Mouse (Mus musculus): ENCODE results near the gene Clec1b. TPM values are rescaled to one million over a fixed set of nuclear protein-coding genes. Genes with fewer than 3 reads are reported as not detected.
A peak's percentile ranks its signal among the peaks of the same experiment; 100 is the strongest.

Clec1b gene
- total RNA-seq, 2 experiments from 2014 or later: 4.3 TPM; not detected in 1

DNA sequence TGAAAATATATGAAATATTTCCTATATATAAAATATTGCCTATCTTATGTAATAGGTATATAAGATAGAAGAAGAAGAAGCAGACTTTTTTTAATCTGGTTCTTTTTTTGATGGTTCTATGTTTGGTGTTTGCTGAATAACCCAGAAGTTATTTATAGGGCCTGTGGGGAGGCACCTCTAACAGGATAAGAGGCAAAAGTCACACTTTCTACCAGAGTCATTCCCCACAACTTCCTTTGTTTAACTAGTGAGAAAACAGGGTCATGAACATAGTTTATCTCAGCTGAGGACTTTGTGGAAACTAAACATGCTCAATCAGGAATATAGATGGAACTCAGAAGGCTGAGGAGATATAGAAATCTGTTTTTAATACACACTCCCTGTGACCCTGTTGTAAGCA is 8.9 kb downstream of the Clec1b start:
- no peak for ATAC-seq (replicated peaks; ENCODE audit: low FRiP score, poor library complexity, severe bottlenecking)

DNA sequence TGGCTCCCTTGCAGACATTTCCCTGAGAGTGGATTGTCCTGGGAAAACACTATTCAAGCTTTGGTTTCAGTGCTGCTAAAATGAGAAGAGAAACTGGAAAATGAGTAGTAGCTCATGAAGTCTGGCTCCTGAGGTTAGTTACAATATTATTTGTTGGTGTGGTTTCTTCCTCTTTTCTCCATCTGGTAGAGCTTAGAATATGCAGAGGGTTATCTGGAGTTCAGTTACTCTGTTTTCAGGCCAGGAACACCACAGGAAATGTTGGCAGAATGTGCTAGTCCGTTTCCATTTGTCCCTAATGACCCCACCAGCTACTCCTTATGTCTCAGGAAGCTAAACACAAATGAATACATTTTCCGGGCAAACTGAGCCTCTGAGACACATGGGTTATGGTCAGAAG is 10.2 kb downstream of the Clec1b start:
- ATAC-seq (replicated peaks; ENCODE audit: low FRiP score, poor library complexity, severe bottlenecking): no peak

DNA sequence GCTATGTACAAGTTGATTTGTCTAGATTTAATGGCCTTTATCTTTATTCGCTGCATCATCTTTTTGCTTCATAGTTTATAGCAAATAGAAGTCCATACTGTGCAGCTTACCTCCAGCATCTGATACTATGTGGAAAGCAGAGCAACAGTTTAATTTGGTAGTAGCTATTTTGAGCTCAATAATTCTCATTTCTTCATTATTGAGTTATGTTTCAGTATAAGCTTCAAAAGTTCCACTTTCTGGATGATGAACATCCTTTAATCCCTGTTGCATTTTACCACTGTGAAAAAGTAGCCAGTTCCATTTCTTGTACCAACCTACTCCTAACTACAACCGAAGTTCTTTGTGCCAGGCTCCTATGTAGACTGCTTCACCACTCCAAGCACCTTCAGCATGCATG is 11.5 kb downstream of the Clec1b start, which contains the start of gene Clec9a:
Gene Clec9a (plus strand): TSS at position 301 of the 400 bp plus-strand sequence.
- no peak for ATAC-seq (replicated peaks; ENCODE audit: low FRiP score, poor library complexity, severe bottlenecking)

DNA sequence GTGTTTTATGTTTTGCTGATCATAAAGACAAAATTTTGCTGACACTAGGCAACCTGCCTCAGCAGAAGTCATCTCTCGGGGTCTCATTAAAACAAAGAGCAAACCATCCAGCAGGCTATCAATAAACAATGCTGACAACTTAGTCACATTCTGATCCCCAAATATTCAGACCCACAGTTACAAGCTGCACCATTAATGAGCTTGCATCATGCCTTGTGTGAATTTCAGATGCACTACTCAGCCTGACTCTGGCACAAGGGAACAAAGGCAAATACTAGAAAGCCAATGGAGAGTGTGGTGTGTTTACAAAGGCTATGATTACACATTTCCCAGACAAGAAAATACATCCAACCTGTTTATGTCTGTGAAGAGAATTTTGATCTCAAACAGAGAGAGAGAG is 17.1 kb downstream of the Clec1b start:
- ATAC-seq (replicated peaks; ENCODE audit: low FRiP score, poor library complexity, severe bottlenecking): no peak

DNA sequence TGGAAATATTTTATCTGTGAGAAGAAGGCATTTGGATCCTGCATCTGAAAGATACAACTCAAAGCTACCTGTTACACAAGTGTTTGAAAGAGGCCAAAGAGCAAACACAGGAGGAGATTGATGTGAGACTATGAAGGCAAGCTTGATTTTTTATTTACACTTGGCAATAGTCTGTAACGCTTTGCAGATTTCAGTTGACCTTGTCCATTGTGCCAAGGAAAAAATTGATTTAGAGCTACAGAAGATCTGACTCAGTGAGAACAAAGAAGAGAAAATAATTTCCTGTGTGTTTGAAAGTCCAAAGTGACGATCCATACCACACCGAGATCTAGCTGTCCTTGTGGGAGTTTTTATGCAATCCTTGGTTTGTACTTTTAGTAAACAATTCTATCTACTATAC is 25.2 kb downstream of the Clec1b start:
- no peak for ATAC-seq (replicated peaks; ENCODE audit: low FRiP score, poor library complexity, severe bottlenecking)

DNA sequence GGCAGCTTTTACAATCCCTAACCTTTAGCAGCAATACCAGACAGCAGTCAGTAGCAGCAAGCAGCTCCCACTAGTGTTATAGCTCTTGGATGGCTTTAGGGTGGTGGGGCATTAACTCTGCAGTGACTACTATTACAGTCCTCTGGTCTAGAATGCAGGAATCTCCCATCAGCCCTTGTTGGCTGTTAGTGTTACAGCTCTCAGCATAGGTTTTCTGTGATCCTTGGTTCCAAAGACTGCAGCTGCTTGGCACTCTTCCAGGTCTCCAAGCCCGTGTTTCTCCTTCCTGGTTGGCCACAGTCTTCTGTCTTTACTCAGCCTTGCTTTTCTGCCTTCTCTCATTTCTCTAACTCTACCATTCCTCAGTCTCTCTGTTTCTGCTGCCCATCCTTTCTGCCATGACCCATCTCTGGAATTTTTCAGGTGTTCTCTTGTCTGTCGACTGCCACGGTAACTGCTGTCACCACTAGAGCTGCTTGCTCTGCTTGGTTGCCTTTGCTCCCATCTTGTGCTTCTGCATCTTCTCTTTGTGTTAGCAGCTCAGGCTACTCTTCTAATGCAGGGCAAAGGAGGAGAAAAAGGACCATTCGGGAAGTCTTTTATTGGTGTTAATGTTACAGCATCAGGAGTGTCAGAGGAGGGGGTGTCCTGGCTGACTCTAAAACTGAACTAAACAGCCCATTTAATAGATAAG is 26.1 kb downstream of the Clec1b start:
- no peak for ATAC-seq (replicated peaks; ENCODE audit: low FRiP score, poor library complexity, severe bottlenecking)

DNA sequence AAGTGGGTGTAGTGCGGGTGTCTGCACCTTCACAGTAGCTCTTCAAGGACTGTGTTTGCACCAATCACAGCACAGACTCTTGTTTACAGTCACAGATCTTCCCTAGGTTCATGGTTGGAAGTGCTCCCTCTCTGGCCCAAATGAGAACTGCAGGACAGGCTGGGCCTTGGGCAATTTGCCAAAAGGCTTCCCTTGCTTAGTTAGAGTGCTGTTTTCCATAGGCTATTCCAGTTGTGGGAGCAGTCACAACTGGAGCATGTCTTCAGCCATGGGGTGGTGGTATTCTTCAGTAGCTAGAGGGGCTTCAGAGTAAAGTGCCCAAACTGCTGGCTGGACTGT is 26.6 kb downstream of the Clec1b start:
- ATAC-seq (replicated peaks; ENCODE audit: low FRiP score, poor library complexity, severe bottlenecking): peak; percentile 77

DNA sequence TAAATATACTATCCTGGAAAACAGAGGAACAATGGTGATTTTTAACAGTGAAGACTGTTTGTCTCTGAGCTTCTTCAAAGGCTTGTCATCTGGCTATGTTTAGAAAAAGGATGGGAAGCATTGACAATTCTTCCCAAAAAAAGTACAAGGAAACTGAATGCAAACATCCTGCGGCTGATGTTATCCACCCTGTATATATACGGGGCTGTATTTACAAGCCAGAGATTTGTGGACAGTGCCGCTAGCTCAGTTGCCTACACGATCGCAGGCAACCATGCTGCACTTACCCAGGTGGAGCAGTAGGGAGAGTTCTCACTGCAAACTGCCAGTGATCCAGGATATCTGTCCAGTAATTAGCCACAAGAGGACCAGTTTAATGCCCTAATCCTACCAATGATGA is 28.1 kb downstream of the Clec1b start:
- no peak for ATAC-seq (replicated peaks; ENCODE audit: low FRiP score, poor library complexity, severe bottlenecking)

DNA sequence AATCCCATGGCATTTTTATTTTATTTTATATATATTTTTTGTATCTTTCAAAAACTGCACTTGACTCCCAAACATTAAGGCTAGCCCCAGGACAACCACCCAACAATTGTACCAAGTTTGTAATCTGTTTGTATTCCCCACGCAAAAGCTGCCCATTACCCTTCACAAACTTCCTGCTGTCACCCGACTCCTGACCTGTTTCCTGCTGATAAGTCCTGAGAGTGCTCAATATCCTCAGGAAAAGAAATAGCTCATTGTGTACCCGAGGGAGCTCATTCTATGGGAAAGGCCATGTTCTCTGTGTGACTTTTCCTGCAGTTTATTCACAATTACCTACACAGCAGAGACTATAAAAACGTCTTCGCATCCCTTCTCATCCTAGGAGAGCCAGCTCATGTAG is 28.7 kb downstream of the Clec1b start:
- ATAC-seq (replicated peaks; ENCODE audit: low FRiP score, poor library complexity, severe bottlenecking): no peak

DNA sequence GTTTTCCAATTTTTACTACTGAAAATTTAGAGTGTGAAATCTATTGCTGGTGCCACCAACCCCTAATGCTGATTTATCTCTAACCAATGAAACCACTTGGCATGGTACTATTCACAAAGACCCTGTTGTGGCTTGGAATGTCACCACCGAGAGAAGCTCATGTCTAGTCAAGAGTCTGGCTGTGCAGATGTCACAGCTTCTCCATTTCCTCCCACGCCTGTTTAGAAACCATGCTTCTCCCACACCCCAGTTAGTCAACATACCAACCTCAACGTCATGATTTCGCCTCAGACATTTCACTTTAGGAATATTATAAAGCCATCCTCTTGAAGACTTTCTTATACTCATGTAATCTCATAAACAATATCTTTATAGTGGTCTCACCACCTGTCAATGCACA is 30.2 kb downstream of the Clec1b start:
- no peak for ATAC-seq (replicated peaks; ENCODE audit: low FRiP score, poor library complexity, severe bottlenecking)

DNA sequence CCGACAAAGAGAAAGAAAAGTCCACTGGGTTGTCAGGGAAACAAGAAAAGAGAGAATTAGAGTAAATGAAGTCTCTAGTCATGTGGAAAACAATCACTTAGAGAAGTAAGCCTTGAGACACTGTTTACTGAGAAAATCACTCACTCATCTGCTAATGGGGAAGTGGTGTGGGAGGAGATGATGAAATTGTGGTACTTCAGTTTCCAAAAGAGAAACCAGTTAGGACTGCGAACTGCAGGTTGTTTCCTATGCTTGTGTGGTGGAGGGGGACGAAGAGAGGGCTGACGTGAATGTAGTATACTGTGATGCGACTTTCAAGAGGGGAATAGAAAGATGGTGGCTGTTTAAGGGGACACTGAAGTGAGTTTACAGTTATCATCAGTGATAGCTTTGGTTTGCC is 37.1 kb downstream of the Clec1b start:
- ATAC-seq (replicated peaks; ENCODE audit: low FRiP score, poor library complexity, severe bottlenecking): no peak

DNA sequence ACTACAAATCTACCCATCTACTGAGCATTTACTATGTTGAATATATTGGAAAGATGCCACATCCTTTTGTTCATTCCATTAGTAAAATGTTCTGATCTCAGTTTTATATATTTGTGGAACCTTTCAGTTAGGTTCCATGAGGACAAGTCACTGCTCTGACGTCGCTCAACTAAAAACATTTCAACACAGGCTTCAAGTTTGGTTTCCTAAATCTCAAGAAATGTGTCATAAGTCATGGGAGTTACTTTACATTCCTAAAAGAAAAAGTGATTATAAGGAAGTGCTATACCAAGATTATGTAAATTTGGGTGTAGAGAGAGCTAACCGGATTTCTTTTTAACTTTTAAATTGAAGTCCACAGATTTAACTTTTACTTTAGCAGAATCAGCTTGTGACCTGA is 38.9 kb downstream of the Clec1b start:
- ATAC-seq (replicated peaks; ENCODE audit: low FRiP score, poor library complexity, severe bottlenecking): no peak

DNA sequence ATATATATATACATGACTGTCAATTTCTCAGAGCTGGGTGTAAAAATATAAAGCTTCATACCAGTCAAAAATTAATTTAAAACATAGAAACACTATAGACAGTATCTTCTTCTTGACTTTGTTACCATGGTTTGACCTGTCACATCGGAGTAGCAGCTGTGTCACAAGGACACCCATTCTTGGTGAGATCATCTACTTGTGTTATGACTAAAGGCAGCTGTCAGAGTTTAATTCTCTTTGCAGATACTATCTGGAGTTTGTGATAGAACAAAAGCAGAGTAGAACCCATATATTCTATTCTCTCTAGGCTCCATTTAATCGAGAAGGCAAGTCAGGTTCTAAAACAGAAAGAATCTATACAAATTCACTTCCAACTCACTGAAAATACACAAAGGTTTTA is 40.9 kb downstream of the Clec1b start:
- ATAC-seq (replicated peaks; ENCODE audit: low FRiP score, poor library complexity, severe bottlenecking): no peak

DNA sequence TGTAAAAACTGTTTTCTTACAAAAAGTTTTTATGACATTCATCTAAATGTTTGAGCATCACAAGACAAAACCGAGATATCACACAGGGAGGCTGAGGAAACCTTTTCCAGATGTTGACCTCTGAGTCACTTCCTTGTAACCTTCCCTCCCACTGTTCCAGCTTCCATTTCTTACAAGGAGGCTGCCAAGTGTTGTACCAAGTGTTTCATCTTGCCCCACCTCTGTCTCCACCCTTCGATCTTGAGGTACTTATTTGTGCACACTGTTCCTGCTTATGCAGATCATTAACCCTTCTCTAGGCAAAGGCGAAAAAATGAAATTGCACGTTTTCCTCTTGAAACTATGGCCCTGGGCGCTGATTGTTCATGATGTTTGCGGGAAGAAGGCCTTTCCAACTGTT is 52.6 kb downstream of the Clec1b start:
- ATAC-seq (replicated peaks; ENCODE audit: low FRiP score, poor library complexity, severe bottlenecking): no peak

DNA sequence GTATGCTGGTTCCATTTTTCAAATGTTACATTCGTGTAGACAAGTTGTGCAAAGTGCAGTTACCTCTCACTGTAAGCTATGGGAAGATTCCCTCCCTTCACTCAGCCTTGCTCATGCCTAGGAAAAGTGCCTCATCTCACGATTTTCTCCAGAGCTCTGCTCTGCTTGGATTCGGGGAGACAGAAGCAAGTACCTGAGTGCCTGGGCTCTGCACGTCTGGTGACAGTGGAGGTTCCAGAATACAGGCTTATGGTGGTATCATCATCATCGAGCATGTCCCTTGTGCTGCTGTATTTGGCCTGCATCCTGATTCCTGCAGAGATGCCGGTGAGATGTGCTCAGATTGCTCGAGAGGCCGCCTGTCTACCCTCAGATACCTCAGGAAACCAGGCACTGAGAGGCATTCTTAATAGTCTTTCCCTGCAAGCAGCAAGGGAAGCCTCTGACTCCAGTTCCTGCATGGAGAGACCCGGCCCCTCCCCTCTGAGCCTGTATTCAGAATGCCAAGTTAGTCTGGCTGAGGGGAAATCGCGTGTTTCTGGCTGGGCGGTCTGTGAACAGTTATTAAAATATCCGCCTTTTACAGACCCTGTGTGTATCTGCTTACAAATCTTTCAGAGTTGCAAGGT is 54.4 kb downstream of the Clec1b start, which contains the start of gene Clec1a:
Gene Clec1a (minus strand): TSS at position 590 of the 629 bp plus-strand sequence.
- ATAC-seq (replicated peaks; ENCODE audit: low FRiP score, poor library complexity, severe bottlenecking): no peak

Other genes starting within 250 kb of the Clec1b start
- 4.2 and 9.0 TPM in 2 replicates for gene Clec2d, start 216.7 kb upstream of the Clec1b start, total RNA-seq (2015; ENCODE audit: low replicate concordance)
- gene Clec2d, start 216.7 kb upstream of the Clec1b start, total RNA-seq (2017; ENCODE audit: low replicate concordance): 37.6 and 44.3 TPM in 2 replicates
- 4.2 and 17.3 TPM in 2 replicates for gene Cd69, start 121.9 kb upstream of the Clec1b start, total RNA-seq (2015; ENCODE audit: low replicate concordance)
- 2.6 and 3.7 TPM in 2 replicates for gene Cd69, start 121.9 kb upstream of the Clec1b start, total RNA-seq (2017; ENCODE audit: low replicate concordance)
- gene 4922502D21Rik, start 65.5 kb upstream of the Clec1b start, total RNA-seq (2015; ENCODE audit: low replicate concordance): not detected in 2 replicates
- not detected in 2 replicates for gene 4922502D21Rik, start 65.5 kb upstream of the Clec1b start, total RNA-seq (2017; ENCODE audit: low replicate concordance)
- 153 and 181 TPM in 2 replicates for gene Clec12a, start 54.6 kb upstream of the Clec1b start, total RNA-seq (2015; ENCODE audit: low replicate concordance)
- gene Clec12a, start 54.6 kb upstream of the Clec1b start, total RNA-seq (2017; ENCODE audit: low replicate concordance): 93.7 and 116 TPM in 2 replicates
- gene Clec12b, start 11.4 kb upstream of the Clec1b start, total RNA-seq (2015; ENCODE audit: low replicate concordance): not detected in 2 replicates
- gene Clec12b, start 11.4 kb upstream of the Clec1b start, total RNA-seq (2017; ENCODE audit: low replicate concordance): not detected in 2 replicates
- gene Clec9a, start 11.6 kb downstream of the Clec1b start, total RNA-seq (2015; ENCODE audit: low replicate concordance): 0.63 TPM in 1 of 2 replicates, not detected in the other
- 2.0 and 6.6 TPM in 2 replicates for gene Clec9a, start 11.6 kb downstream of the Clec1b start, total RNA-seq (2017; ENCODE audit: low replicate concordance)
- not detected in 2 replicates for gene Clec1a, start 54.7 kb downstream of the Clec1b start, total RNA-seq (2015; ENCODE audit: low replicate concordance)
- gene Clec1a, start 54.7 kb downstream of the Clec1b start, total RNA-seq (2017; ENCODE audit: low replicate concordance): 0.17 and 1.1 TPM in 2 replicates
- 6.9 and 13.8 TPM in 2 replicates for gene Olr1, start 109.9 kb downstream of the Clec1b start, total RNA-seq (2015; ENCODE audit: low replicate concordance)
- gene Olr1, start 109.9 kb downstream of the Clec1b start, total RNA-seq (2017; ENCODE audit: low replicate concordance): 10.0 and 12.6 TPM in 2 replicates
- not detected in 2 replicates for gene Tmem52b, start 115.3 kb downstream of the Clec1b start, total RNA-seq (2015; ENCODE audit: low replicate concordance)
- gene Tmem52b, start 115.3 kb downstream of the Clec1b start, total RNA-seq (2017; ENCODE audit: low replicate concordance): not detected in 2 replicates
- gene Gabarapl1, start 135.9 kb downstream of the Clec1b start, total RNA-seq (2015; ENCODE audit: low replicate concordance): 14.0 and 22.6 TPM in 2 replicates
- 31.4 and 36.7 TPM in 2 replicates for gene Gabarapl1, start 135.9 kb downstream of the Clec1b start, total RNA-seq (2017; ENCODE audit: low replicate concordance)
- not detected in 2 replicates for gene Klre1, start 180.6 kb downstream of the Clec1b start, total RNA-seq (2015; ENCODE audit: low replicate concordance)
- gene Klre1, start 180.6 kb downstream of the Clec1b start, total RNA-seq (2017; ENCODE audit: low replicate concordance): 1.1 TPM in 1 of 2 replicates, not detected in the other
- gene Klrd1, start 194.5 kb downstream of the Clec1b start, total RNA-seq (2015; ENCODE audit: low replicate concordance): not detected in 2 replicates
- gene Klrd1, start 194.5 kb downstream of the Clec1b start, total RNA-seq (2017; ENCODE audit: low replicate concordance): 2.4 TPM in 1 of 2 replicates, not detected in the other
- gene Klrk1, start 226.6 kb downstream of the Clec1b start, total RNA-seq (2015; ENCODE audit: low replicate concordance): 1.7 and 2.9 TPM in 2 replicates
- 3.4 and 6.6 TPM in 2 replicates for gene Klrk1, start 226.6 kb downstream of the Clec1b start, total RNA-seq (2017; ENCODE audit: low replicate concordance)
- gene Klrc3, start 246.0 kb downstream of the Clec1b start, total RNA-seq (2015; ENCODE audit: low replicate concordance): not detected in 2 replicates
- gene Klrc3, start 246.0 kb downstream of the Clec1b start, total RNA-seq (2017; ENCODE audit: low replicate concordance): not detected in 2 replicates

Measured in erythroblast, adult 5-6 weeks (primary cell).